Mouse (Mus musculus) thymus, adult 2 months (tissue): Measurements from ENCODE around the gene Grwd1.

Experiments used
- CTCF ChIP-seq: fragments of 200-500 bp; IDR thresholded peaks from 2 replicates; pipeline ENCODE4 v1.5.1; 2012; ENCODE audit warnings: mild to moderate bottlenecking, control low read depth, low read length, moderate library complexity, borderline replicate concordance; ENCODE audit not compliant: control insufficient read depth, poor library complexity, insufficient read depth; ENCODE audit errors: extremely low read depth
- POLR2A ChIP-seq: fragments of 200-500 bp; IDR thresholded peaks from 2 replicates; pipeline ENCODE4 v1.6.1; 2012; ENCODE audit warnings: mild to moderate bottlenecking, low read length, control low read depth, moderate library complexity; ENCODE audit not compliant: control insufficient read depth, poor library complexity, insufficient read depth; ENCODE audit errors: extremely low read depth

GRCm38 (mm10) chr7:45786661-45787413 lies 43.9 kb downstream of the Grwd1 start:
- no peak for TF ChIP-seq POLR2A
- TF ChIP-seq CTCF, result no peak
